Mouse (Mus musculus) megakaryocyte, embryonic 14.5 days (primary cell): Measurements from ENCODE around the gene Gm12216. TPM values are rescaled to one million over a fixed set of nuclear protein-coding genes. Genes with fewer than 3 reads are reported as not detected.
"Not testable (repeated sequence)": the region's sequence is repeated elsewhere in the genome, so short reads cannot be mapped to it uniquely, and the experiment has no call there.

Source experiments
- H3K27me3 ChIP-seq: replicated peaks from 2 replicates; pipeline ENCODE3; 2012; ENCODE audit warnings: inconsistent platforms
- H3K36me3 ChIP-seq: replicated peaks from 2 replicates; pipeline ENCODE3; 2012; ENCODE audit warnings: low read length, inconsistent platforms, mixed read lengths
- H3K4me1 ChIP-seq: 2 replicates; pipeline ENCODE4 v1.6.1; 2012; ENCODE audit warnings: inconsistent platforms
- H3K4me3 ChIP-seq: replicated peaks from 2 replicates; pipeline ENCODE3; 2012; ENCODE audit warnings: moderate library complexity, mild to moderate bottlenecking, inconsistent platforms
- H3K9me3 ChIP-seq: 2 replicates; pipeline ENCODE4 v1.6.1; 2012; ENCODE audit warnings: inconsistent platforms
- FLI1 ChIP-seq: IDR thresholded peaks from 2 replicates; pipeline ENCODE4 v1.6.1; 2012; ENCODE audit warnings: low read length, inconsistent platforms, mixed read lengths
- GATA1 ChIP-seq: IDR thresholded peaks from 3 replicates; pipeline ENCODE4 v1.6.1; 2012; ENCODE audit warnings: mixed read lengths, low read length, inconsistent platforms, borderline replicate concordance
- polyA plus RNA-seq: library from polyadenylated mRNA; stranded (reverse); fragments of >175 nt; gene quantifications from 2 replicates; pipeline ENCODE4 v1.2.3, GENCODE M21; 2012; ENCODE audit warnings: low replicate concordance; ENCODE audit not compliant: insufficient read depth

Gm12216 gene
- polyA plus RNA-seq, 1 experiment = not detected

GRCm38 (mm10) chr11:53762827-53763495 is 96.1 kb downstream of the Gm12216 start:
- peak overlapping the region; percentile 99 for H3K4me3 ChIP-seq
- no peaks in the 10 kb centered on the region for H3K9me3 ChIP-seq
- H3K4me1 ChIP-seq = peaks cover 72% of the 10 kb centered on the region
- no peaks in the 10 kb centered on the region for H3K36me3 ChIP-seq
- H3K27me3 ChIP-seq = no peaks in the 10 kb centered on the region
- no peak for TF ChIP-seq GATA1

- H3K4me3 ChIP-seq = peak overlapping the region; percentile 99
- no peaks in the 10 kb centered on the region for H3K9me3 ChIP-seq
- TF ChIP-seq GATA1 (no peak), FLI1 (no peak)
- H3K36me3 ChIP-seq = no peaks in the 10 kb centered on the region
- H3K27me3 ChIP-seq = no peaks in the 10 kb centered on the region
- H3K4me1 ChIP-seq = peaks cover 71% of the 10 kb centered on the region
Measured at GRCm38 (mm10) chr11:53762426-53762825, 96.6 kb downstream of the Gm12216 start.

GRCm38 (mm10) chr11:53761822-53762221 is 97.2 kb downstream of the Gm12216 start:
- H3K4me3 ChIP-seq = no peak overlapping the region
- H3K36me3 ChIP-seq = no peaks in the 10 kb centered on the region
- H3K4me1 ChIP-seq = peaks cover 68% of the 10 kb centered on the region
- H3K27me3 ChIP-seq = no peaks in the 10 kb centered on the region
- TF ChIP-seq GATA1 (no peak), FLI1 (no peak)
- no peaks in the 10 kb centered on the region for H3K9me3 ChIP-seq

- no peaks in the 10 kb centered on the region for H3K9me3 ChIP-seq
- no peaks in the 10 kb centered on the region for H3K36me3 ChIP-seq
- peaks cover 72% of the 10 kb centered on the region for H3K4me1 ChIP-seq
- TF ChIP-seq GATA1 (no peak), FLI1 (no peak)
- no peak overlapping the region for H3K4me3 ChIP-seq
- no peaks in the 10 kb centered on the region for H3K27me3 ChIP-seq
Measured at GRCm38 (mm10) chr11:53761284-53761683, 97.8 kb downstream of the Gm12216 start.

- TF ChIP-seq GATA1 (no peak), FLI1 (no peak)
- Histone ChIP-seq H3K9me3 (no peaks in the 10 kb centered on the region), H3K4me3 (peak overlapping the region; percentile 14), H3K27me3 (no peaks in the 10 kb centered on the region), H3K36me3 (no peaks in the 10 kb centered on the region), H3K4me1 (peaks cover 65% of the 10 kb centered on the region)
Measured at GRCm38 (mm10) chr11:53759545-53760406, 99.3 kb downstream of the Gm12216 start.

- no peak overlapping the region for H3K4me3 ChIP-seq
- H3K27me3 ChIP-seq = no peaks in the 10 kb centered on the region
- peaks cover 56% of the 10 kb centered on the region for H3K4me1 ChIP-seq
- no peak for TF ChIP-seq FLI1
- no peak for TF ChIP-seq GATA1
- no peaks in the 10 kb centered on the region for H3K36me3 ChIP-seq
- no peaks in the 10 kb centered on the region for H3K9me3 ChIP-seq
Measured at GRCm38 (mm10) chr11:53758791-53759351, 100.2 kb downstream of the Gm12216 start.

- H3K9me3 ChIP-seq, H3K36me3 ChIP-seq, H3K4me3 ChIP-seq, H3K27me3 ChIP-seq: not testable (repeated sequence)
- peaks cover 48% of the 10 kb centered on the region for H3K4me1 ChIP-seq
Measured at GRCm38 (mm10) chr11:53758033-53758432, 101.0 kb downstream of the Gm12216 start.

GRCm38 (mm10) chr11:53757612-53758011 is 101.4 kb downstream of the Gm12216 start:
- Histone ChIP-seq H3K9me3 (peaks cover 10% of the 10 kb centered on the region), H3K4me1 (peaks cover 43% of the 10 kb centered on the region), H3K27me3 (peaks cover 4% of the 10 kb centered on the region), H3K4me3 (no peak overlapping the region), H3K36me3 (no peaks in the 10 kb centered on the region)
- TF ChIP-seq FLI1 (no peak), GATA1 (no peak)

GRCm38 (mm10) chr11:53755011-53755595 is 104.0 kb downstream of the Gm12216 start:
- Histone ChIP-seq H3K9me3 (peaks cover 14% of the 10 kb centered on the region), H3K4me3 (no peak overlapping the region), H3K36me3 (no peaks in the 10 kb centered on the region), H3K27me3 (peaks cover 4% of the 10 kb centered on the region), H3K4me1 (peaks cover 25% of the 10 kb centered on the region)
- TF ChIP-seq GATA1 (no peak), FLI1 (no peak)
